Mouse (Mus musculus): Measurements from ENCODE around the gene Dph1. TPM values are rescaled to one million over a fixed set of nuclear protein-coding genes. Genes with fewer than 3 reads are reported as not detected.
A peak's percentile ranks its signal among the peaks of the same experiment; 100 is the strongest.

The Dph1 gene
- total RNA-seq, 2 experiments from 2014 or later, result 13.9 to 15.6 TPM

GRCm38 (mm10) chr11:75206347-75206746 is 15.3 kb upstream of the Dph1 start:
- DNase-seq, result no peak
- intact Hi-C loops (cut with DNase I), result no loop called here

DNA sequence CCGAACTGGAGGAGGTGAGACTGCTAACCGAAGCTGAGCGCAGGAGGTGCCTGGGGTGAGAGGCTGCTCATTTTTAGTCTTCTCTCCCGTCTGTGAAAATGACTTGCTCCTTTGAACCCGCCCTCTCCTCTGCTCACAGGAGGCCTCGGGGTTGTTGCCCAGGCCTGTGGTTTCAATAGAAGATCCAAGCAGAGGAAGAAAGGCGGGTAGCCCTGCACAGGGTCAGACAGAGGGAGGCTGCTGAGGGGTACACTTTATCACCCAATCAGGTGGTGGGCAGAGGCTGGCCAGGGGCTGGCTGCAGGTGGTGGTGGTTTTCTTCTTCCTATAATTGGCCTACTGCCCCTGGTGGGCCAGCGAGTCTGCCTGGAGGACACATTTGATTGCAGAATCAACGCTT is 13.4 kb upstream of the Dph1 start:
- no peak for DNase-seq
- intact Hi-C loops (cut with DNase I), result no loop called here

GRCm38 (mm10) chr11:75203926-75204325 is 12.9 kb upstream of the Dph1 start:
- intact Hi-C loops (cut with DNase I), result no loop called here
- DNase-seq, result no peak

GRCm38 (mm10) chr11:75201721-75202120 is 10.7 kb upstream of the Dph1 start:
- DNase-seq, result no peak
- intact Hi-C loops (cut with DNase I), result no loop called here

GRCm38 (mm10) chr11:75200935-75201334 is 9.9 kb upstream of the Dph1 start:
- intact Hi-C loops (cut with DNase I), result no loop called here
- DNase-seq, result no peak

DNA sequence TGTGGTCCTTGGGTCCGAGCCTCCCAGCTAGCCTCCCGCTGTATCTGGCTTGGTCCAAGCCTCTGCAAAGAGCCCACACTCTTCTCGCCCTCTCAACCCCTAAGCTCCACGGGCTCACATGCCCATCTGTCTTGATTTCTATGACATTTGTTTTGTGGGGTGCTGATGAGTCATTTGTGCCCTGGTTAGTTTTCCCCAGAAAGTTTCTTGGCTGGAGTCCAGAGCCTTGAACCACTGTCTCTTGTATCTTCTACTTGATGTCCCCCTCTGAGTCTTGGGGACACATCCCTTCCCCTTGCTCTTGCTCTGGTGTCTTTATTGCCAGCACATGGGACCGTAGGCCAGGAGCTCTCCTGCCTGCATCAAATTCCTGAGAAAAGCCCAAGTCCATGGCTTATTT is 8.9 kb upstream of the Dph1 start:
- intact Hi-C loops (cut with DNase I), result no loop called here
- DNase-seq, result no peak

GRCm38 (mm10) chr11:75198792-75199191 is 7.8 kb upstream of the Dph1 start:
- intact Hi-C loops (cut with DNase I), result no loop called here
- no peak for DNase-seq

DNA sequence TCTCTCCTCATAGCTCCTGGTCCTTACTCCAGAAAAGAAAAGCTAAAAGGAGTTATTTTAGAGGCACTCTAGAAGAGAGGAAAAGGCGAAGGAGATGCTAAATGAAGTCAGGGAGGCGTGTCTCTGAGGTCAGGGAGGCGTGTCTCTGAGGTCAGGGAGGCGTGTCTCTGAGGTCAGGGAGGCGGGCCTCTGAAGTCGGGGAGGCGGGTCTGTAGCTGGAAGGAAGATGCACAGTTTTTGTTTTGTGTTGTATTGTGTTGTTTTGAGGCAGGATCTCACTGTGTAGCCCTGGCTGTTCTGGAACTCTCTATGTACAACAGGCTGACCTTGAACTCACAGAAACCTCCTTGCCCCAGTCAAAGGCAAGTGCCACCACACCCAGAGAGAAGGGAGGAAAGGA is 6.9 kb upstream of the Dph1 start:
- DNase-seq, result no peak
- intact Hi-C loops (cut with DNase I), result no loop called here

- no peak for DNase-seq
- intact Hi-C loops (cut with DNase I), result no loop called here
Observed at GRCm38 (mm10) chr11:75196131-75196530, 5.1 kb upstream of the Dph1 start.

DNA sequence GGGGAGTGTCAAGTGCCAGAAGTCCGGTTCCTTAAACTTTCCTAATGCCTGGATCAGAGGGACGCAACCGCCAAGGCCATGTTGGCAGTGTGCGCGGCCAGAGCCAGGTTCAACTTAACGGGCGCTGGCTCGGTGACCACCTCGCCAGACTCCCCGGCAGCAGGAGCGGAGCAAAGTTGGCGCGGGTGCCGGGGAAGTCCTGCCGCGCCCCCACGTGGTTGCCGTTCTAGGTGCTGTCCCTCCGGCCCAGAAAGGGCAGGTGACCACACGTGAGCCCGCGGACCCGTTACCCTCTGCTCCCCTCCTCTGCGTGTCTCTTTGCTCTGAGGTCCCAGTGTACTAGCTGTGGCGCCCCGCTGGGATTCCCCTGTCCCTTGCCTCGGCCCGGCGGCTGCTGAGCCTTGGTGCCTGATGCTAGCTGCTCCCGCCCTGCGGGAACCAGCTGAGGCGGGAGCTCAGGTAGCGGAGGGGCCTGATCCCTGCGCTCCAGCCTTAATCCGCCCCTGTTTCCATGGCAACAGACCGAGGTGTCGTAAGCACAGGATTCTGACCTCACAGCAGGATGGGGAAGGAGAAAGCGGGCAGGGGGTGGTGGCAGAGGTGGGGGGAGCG is 3.9 kb upstream of the Dph1 start:
- peak; percentile 62 to 64 for DNase-seq
- intact Hi-C loops (cut with DNase I), result loop anchor here (2.0 to 5.0 kb wide), 2 partner anchors 36 to 207 kb away; no protein-coding TSS in a partner anchor

DNA sequence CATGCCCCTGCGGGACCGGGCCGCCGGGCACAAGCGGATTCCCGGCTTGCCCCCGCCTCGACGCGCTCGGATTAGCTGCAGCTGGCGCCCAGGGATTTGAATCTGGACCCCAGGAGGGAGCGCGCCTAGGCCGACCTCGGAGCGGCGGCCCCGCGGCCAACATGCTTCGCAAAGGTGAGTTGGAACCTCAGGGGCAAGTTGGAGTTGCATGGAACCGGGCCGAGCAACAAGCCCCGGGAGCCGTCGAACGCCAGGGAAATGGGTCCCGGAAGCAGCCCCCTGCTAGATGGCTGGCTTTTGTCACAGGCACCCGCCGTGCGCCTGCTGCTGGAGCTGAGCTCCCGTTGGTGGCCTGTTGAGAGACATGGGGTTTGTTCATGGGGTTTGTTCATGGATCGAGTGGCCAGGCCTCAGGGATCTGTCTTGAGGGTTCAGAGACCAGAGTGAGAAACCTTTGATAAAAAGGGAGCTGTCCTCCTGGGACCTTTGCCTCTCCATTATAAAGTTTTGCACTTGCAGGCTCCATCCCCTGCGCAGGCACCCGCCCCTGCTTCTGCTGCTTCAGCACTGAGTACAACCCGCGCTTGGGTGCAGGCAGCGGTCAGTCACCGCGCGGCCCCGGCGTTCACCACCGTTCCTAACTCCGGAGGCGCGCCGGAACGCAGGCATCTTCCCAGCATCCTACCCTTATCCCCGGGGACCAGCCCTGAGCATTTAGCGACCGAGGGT is 3.2 kb upstream of the Dph1 start:
- intact Hi-C loops (cut with DNase I), result loop anchor here (2.0 to 5.0 kb wide), 2 partner anchors 37 to 208 kb away; no protein-coding TSS in a partner anchor
- peak; percentile 57 to 63 for DNase-seq

GRCm38 (mm10) chr11:75193256-75194071 is 2.4 kb upstream of the Dph1 start, which contains the start of gene Rtn4rl1:
TSS of gene Rtn4rl1 (plus strand) at chr11:75193783.
- peak; percentile 81 to 86 for DNase-seq
- intact Hi-C loops (cut with DNase I), result loop anchor here (1.0 to 5.0 kb wide), 3 partner anchors 37 to 209 kb away; no protein-coding TSS in a partner anchor

GRCm38 (mm10) chr11:75192336-75193214 is 1.5 kb upstream of the Dph1 start:
- peak; percentile 92 for DNase-seq
- intact Hi-C loops (cut with DNase I), result loop anchor here (1.0 to 5.0 kb wide), 2 partner anchors 99 to 210 kb away; no protein-coding TSS in a partner anchor

- intact Hi-C loops (cut with DNase I), result loop anchor here (5.0 kb wide), 1 partner anchor 210 kb away; no protein-coding TSS in a partner anchor
- no peak for DNase-seq
Observed at GRCm38 (mm10) chr11:75191841-75192240, 800 bp upstream of the Dph1 start.

- DNase-seq, result peak; percentile 85 to 88
- intact Hi-C loops (cut with DNase I), result loop anchor here (5.0 kb wide), 1 partner anchor 212 kb away; no protein-coding TSS in a partner anchor
Observed at GRCm38 (mm10) chr11:75190371-75190724, 693 bp downstream of the Dph1 start.

DNA sequence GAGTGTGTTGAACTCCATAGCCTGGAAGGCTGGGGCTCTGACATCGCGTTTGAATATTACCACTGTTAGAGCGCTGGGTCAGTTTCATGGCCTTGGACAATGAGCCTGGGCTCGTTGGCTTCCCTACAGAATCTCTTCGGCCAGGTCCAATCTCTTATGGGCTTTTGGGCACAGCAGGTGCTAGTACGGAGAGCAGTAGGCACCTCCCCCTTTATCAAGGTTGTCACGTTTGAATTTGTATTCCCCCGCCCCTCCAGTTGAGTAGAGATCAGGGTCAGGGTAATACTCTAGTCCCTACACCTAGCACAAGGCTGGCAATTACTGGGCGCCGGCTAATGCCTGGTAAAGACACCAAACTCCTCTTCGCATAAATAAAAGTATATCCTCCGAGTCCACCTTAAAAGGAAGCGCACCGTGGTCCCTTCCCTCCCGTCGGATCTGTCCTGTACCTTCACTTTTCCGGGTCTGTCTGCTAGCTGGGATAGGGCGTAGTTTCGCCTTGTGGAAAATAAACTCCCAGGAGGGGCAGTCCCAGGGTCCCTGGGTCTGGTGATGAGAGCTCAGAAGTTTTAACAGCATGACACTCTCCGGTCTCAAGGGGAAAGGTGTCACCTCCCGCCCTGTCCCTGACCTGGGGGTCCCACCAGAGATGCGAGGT is 1.2 kb downstream of the Dph1 start:
- intact Hi-C loops (cut with DNase I), result loop anchor here (5.0 kb wide), 1 partner anchor 212 kb away; no protein-coding TSS in a partner anchor
- DNase-seq, result peak in 1 of 2 experiments; percentile 14

- DNase-seq, result no peak
- intact Hi-C loops (cut with DNase I), result no loop called here
Observed at GRCm38 (mm10) chr11:75184986-75185385, 6.1 kb downstream of the Dph1 start.

DNA sequence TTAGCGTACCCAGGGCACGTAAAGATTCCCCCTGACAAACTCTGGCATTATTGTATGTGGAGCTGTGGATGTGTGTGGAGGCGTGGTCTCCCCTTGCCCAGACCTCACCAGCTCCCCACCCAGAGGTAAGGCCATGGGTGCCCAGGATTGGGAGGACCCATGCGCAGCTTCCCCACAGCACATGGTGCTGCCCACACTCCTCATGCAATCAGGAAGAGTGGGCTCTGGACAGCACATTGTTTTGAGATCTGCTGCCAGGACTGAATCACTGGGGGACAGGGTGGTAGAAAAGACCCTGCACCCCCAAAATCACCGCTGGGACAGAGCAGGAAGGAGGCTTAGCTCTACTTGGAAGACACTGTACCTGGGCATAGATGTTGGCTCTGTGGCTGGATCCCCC is 6.5 kb downstream of the Dph1 start:
- no peak for DNase-seq
- intact Hi-C loops (cut with DNase I), result no loop called here

DNA sequence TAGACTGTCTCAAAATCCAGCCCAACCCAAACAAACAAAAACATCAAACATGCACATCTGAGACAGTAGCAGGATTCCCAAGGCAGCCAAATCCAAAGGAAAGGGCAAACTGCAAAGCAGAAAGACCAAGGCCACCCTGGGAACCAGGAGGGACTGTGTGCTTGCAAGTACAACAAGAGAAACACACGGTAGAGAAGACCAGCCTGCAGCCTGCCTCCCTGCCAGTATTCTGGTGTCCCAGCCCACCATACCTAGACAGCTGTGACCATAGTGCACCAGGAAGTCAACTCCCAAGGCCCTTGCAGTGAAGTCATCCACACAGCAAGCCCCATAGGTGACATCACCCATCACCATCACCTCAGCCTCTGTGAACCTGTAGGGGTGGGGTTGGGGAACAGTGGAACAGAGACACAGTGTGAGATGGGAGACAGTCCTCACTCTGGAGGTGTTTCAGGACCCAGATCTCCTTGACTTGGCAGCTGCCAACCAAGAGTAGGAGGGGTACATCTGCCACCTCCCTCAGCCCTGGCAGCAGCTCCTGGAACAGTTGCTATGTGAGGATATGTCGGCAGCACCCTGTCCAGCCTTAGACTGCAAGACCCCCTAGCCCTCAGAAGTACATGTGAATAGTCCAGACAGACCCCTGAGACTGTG is 7.0 kb downstream of the Dph1 start:
- no peak for DNase-seq
- intact Hi-C loops (cut with DNase I), result no loop called here

Data from heart, postnatal 10 days (tissue).